Mouse (Mus musculus) spleen, adult 2 months (tissue): ENCODE measurements around the gene Ttll8.

Experiments
- CTCF ChIP-seq: fragments of 200-500 bp; IDR thresholded peaks from 2 replicates; pipeline ENCODE4 v1.5.1; 2011; ENCODE audit warnings: mild to moderate bottlenecking, inconsistent platforms; ENCODE audit not compliant: insufficient read depth, insufficient read length, insufficient replicate concordance; ENCODE audit errors: extremely low read depth
- POLR2A ChIP-seq: fragments of 200-500 bp; IDR thresholded peaks from 2 replicates; pipeline ENCODE4 v1.6.1; 2011; ENCODE audit warnings: low read depth, low read length, inconsistent platforms

DNA sequence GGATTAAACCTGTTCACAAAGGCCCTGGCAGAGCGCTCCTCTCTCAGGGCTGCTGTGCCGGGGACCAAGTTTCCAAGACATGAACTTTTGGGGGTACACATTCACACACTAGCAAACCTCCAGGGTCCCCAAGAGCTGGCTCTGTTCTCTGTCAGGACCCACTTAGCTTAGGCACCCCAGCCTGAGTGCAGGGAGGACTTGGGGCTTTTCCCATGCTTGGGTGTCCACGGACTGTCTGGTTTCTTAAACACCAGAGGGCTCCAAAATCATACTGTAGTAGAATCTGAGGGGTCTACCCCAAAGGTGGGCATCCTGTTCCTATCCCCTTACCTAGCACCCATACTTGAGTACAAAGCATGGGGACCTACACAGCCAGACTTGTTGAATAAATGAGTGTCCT, 64.2 kb downstream of the Ttll8 start:
- TF ChIP-seq CTCF (no peak), POLR2A (no peak)
